Mouse (Mus musculus) frontal cortex, adult 2 months (tissue): ENCODE data around the gene Gm9936. TPM values are rescaled to one million over a fixed set of nuclear protein-coding genes. Genes with fewer than 3 reads are reported as not detected.
"Not testable (repeated sequence)": the region's sequence is repeated elsewhere in the genome, so short reads cannot be mapped to it uniquely, and the experiment has no call there.

ENCODE experiments used
- DNase-seq, 2 experiments: peaks; one replicate each; pipeline ENCODE4 v3.0.0; 2022; ENCODE audit warnings: low spot score in 1 of 2; ENCODE audit errors: extremely low spot score in 1 of 2
- polyA plus RNA-seq: library from polyadenylated mRNA; depleted of rRNA; stranded (reverse); fragments of >200 nt; gene quantifications from 2 replicates; pipeline ENCODE4 v1.2.3, GENCODE M21; 2012

Gm9936 gene
- polyA plus RNA-seq, 1 experiment = 0.40 TPM

DNA sequence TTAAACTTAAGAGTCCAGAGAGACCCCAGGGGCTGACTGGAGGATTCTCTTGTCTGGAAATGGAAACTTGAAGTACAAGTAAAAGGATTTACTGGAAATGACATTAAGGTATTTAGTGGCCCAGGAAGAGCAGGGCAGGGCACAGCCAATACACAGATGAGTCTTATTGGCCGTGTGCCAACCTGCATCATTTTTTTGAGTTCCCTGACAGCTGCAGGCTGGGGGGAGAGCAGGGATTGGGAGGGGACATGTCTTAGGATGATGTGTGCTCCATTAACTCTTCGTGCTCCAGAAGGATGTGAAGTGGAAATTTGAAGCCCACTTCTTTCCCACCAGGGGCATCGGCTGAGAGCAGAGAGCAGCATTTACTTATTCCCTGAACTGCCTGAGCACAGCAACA lies 16.3 kb downstream of the Gm9936 start:
- DNase-seq = not testable (repeated sequence)

DNA sequence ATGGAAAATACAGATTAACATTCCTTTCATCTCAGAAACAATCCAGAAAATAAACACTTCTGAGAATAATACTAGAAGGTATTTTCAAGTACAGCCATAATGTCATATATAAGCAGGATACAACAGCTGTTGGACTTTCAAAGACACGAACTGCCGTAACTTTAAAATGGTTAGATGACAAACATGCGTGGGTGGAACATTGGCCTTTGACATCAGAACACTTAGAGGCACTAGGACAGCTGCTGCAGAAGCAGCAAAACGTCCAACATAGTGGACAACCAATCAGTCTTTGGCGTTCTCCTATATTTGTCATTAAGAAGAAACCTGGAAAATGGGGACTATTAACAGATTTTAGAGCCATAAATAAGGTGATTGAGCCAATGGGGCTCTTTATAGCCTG lies 18.0 kb downstream of the Gm9936 start:
- not testable (repeated sequence) for DNase-seq

DNA sequence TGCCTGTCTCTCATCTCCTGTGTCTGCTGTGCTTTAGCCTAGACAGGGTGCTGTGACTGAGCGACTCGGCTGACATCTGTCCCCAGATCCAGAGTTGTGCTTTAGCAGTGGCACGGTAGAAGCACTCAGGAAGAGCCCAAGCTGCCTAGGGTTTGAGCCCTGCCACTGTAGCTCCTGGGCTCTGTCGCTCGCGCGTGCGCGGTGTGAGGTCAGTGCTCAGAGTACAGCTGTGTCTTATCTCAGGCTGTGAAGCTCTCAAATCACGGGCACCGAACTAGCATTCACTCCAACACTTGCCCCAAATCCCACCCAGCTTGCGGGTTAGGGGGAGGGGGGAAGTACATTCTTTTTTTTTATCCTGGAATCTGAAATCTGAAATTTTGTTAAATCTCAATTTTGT lies 21.6 kb downstream of the Gm9936 start:
- no peak for DNase-seq

DNA sequence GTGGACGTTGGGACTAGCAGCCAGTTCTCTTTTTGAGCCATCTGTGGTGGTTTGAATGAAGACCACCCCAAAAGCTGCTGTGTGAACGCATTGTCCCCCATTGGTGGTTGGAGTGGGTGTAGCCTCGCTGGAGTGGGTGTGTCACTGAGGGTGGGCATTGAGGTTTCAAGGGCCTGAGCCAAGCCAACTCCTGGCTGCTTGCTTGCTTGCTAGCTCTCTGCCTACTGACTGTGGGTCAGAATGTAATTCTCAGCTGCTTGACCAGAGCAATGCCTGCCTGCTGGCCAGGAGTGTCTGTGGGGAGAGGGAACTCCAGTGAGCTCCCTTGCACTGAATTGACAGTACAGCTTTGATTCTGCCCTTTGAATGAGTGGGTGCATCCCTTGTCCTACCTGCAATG lies 28.7 kb downstream of the Gm9936 start:
- DNase-seq = no peak

DNA sequence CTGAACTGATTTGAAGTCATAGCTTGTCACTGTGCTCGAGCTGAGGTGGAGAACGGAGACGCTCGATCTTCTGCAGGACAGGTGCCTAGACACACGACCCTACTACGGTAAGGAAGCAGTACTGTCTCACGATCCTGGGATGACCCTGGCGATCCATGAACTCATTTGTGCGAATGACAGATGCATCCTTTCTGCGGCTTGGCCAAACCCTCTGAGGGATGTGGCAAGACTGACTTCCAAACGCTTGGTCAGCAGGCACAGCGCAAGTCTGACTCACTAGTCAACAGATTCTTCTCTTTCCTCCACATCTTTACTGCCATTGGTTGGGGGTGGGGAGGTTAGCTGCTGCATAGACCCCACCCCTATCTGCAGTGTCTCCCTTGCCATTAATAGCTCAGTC lies 31.1 kb downstream of the Gm9936 start:
- DNase-seq = no peak

DNA sequence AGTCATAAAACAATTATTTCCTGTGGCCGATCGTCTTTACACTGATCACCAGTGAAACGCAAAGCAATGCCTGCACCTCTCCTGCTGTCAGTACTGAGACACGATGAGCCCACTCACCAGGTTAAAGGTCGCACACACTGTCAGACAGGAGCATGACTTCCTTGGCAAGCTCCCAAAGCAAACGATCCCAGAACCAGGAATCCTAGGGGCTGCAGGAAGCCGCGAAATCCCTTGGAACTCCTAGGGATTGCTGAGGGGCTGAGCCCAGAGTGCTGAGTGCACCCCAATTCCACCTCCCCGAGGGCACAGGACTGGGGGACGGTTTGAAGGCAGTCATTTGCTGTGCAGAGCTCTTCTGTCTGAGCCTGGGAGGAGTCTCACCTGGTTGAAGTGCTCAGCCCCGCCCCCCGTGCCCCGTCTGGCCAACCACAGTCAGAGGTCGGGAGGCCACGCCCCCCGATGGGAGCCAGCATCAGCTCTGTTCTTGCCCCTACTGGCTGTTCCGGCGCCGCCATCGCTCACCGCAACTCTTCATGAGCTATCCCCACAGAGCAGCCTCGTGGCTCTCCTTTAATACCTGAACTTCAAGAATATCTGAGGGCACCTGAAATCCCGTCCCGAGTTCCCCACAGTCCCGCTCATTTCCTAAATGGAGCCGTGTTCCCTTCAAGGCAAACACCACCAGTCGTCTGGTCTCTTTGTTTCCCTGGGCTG lies 32.3 kb downstream of the Gm9936 start:
- DNase-seq = peak in 1 of 2 experiments; percentile 52

DNA sequence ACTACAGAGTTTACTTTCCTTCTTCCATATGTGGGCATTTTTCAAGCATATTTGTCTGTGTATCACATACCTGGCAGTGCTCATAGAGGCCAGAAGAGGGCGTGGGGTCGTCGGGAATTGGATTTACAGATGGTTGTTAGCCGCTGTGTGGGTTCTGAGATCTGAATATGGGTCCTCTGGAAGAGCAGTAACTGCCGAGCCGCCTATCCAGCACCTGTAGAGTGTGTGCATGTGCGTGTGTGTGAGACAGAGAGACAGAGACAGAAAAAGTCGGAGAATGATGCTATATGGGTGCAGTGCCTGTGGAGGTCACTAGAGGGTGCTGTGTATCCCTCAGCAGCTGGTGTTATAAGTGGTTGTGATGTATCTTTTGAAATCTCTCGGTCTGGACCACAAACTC lies 34.3 kb downstream of the Gm9936 start:
- DNase-seq = peak; percentile 41 to 75

DNA sequence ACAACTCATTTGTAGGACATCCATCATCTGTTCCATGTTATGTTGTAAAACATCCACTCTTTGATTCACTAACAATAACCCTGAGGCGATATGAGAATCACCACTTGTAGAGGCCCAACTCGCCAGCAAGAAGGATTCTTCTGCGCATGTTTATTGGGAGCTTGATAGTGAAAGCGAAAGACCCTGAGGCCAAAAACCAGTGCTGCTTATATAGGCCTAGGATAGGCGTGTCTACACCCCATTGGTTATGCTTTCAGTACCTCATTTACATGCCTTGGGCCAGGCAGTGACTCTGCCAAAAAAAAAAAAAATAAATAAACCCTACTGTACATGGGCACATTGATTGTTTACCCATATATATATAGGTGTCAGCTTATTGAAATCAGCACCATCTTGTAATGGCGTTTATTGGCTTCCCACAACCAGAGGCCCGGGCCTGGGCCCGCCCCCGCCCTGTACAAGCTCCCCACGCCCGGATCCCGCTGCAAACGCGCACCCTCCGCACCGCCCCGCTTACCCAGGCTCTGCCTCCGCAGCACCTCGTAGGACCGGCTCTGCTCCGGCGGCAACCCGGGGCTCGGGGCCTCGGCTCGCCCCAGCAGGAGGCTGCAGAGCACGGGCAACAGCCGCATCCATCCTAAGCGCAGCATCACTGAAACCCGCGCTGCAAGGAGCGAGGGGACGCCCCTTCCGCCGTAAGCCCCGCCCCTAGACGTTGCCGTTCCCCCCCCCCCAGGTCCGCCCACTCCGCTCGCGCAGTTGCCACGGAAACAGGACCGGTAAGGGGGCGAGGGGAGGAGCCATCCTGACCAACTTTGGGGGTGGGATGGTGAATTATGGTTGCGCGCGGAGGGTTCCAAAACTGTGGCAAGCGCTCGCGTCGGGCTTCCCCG lies 35.4 kb downstream of the Gm9936 start, which contains the start of gene 1500011B03Rik:
TSS of gene 1500011B03Rik (minus strand) at position 673 of the 893 bp plus-strand sequence.
- peak in 1 of 2 experiments; percentile 83 for DNase-seq

DNA sequence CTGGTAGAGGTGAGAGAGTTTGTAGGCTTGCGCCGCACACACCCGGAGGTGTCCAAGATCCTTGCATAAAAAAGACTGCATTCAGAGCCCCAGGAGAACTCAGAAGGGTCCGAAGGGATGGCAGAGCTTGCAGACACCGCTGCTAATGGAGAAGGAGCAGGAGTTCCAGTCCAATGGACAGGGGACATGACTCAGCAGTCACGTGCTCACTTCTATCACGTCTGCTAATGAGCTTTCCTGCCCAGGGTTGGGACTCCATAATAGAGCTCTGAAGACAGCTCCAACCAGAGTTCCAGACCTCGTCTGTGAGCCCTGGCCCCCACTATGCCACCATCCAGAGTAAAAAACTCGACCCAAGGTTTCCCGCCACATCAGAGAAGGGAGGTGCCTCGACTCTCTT lies 40.4 kb downstream of the Gm9936 start:
- DNase-seq = no peak

DNA sequence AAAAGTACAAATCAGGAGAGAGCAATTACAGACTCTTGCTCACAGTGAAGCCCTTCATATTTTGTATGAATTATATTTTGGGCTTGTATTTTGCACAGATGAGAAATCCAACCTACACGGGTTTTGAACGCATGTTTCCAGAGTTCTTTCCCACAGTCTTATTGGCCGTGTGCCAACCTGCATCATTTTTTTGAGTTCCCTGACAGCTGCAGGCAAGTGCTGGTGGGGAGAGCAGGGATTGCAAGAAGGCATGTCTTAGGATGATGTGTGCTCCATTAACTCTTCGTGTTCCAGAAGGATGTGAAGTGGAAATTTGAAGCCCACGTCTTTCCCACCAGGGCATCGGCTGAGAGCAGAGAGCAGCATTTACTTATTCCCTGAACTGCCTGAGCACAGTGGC lies 41.9 kb downstream of the Gm9936 start:
- DNase-seq = no peak

DNA sequence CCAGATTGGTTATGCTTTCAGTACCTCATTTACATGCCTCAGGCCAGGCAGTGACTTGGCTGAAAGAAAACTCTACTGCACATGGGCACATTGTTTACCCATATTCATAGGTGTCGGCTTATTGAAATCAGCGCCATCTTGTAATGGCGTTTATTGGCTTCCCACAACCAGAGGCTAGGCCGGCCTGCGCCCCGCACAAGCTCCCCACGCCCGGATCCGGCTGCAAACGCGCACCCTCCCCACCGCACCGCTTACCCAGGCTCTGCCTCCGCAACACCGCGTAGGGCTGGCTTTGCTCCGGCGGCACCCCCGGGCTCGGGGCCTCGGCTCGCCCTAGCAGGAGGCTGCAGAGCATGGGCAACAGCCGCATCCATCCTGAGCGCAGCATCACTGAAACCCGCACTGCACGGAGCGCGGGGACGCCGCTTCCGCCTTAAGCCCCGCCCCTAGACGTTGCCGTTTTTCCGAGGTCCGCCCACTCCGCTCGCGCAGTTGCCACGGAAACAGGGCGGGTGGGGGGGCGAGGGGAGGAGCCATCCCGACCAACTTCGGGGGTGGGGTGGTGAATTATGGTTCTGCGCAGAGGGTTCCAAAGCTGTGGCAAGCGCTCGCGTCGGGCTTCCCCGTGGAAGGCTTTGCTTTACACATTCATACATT lies 44.8 kb downstream of the Gm9936 start:
- peak; percentile 67 to 92 for DNase-seq

DNA sequence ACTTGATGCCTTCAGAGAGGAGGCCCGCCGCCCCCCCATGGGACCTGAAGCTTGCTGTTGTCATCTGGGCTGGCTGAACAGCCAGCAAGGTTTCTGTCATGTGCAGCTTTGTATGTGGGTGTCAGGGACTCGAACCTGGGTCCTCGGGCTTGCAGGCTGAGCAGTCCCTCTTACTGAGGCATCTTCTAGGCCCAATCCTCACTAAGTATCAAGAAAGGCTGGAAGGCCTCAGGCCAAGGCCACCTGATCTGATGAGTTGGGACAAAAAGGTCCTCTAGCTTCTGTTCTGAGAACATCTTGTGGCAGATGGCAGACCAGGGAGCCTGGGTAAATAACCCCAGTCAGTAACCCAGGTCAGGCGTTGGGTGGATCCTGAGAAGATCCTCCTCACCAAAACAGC lies 48.7 kb downstream of the Gm9936 start:
- DNase-seq = no peak

DNA sequence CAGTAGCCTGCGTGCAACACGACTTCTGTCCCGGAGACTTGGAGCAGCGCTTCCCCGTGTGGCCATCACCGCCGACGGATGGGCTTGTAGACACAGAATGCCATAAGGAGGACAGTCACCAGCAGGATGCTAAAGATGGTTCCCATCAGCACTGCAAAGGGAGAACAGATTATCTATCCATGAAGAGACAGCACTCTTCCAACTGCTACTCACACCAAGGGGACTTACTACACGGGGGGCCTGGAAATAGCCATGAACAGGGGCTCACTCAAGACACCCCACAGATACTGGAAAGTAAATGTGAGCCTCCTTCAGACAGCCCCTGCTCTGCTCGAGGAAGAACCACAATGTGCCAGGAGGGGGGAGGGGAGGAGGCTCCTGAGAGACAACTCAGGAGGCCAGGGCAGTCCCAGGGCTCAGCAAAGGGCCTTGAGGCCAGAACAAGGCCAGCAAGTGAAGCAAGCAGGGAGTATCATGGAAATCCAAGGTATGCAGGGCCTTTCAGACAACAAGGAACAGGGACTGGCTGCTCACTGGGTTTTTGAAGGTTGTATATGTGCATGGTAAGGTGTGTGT lies 49.2 kb downstream of the Gm9936 start:
- no peak for DNase-seq

DNA sequence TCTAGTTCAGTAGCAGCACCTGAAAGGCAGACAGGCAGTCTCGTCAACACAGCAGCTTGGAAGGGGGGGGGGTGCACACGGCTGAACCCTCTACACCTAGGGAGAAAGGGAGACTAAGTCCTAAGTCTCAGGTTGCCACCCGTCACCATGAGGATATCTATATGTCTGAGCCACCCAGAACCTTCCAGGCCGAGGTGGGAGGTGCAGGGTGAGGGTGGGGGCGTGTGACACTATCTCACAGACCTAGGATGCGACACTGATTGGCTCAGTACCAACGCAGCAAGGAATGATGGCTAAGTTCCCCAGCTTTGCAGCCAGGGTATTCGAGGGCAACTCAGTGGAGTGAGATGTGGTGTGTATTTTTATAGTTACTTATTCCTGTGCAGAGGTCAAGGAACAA lies 50.1 kb downstream of the Gm9936 start:
- no peak for DNase-seq

DNA sequence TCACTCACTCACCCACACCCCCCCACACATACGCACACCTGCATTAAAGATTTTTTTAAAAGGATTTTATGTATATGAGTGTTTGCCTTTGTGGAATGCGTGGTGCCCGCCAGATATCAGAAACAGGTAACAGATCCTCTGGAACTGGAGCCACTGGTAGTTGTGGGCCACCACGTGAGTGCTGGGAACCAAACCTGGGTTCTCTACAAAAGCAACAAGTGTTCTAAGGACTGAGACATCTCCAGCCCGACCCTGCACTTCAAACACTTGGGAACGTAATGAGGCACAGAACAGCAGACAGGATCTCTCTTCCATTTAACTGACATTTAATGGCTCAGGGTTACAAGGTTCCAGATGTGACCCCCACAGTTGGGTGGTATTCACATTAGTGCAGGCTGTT lies 50.6 kb downstream of the Gm9936 start:
- no peak for DNase-seq

DNA sequence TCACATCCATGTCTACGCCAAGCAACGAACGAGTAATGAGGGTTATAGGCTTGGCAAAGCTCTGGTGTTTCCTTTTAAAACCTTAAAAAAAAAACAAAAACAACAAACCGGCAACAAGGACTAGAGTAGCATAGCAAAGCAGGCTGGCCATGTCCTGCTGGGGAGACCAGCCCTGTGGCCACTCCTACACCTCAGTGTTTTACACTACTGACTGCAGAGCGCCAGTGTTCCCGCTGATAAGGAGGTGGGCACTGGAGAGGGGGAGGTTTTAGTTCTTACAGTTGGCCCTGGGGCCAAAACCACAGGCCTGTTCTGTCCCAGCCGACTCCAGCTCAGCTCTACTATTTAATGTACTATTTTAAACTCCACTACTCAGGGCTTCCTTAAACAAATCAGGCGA lies 51.0 kb downstream of the Gm9936 start:
- DNase-seq = no peak

DNA sequence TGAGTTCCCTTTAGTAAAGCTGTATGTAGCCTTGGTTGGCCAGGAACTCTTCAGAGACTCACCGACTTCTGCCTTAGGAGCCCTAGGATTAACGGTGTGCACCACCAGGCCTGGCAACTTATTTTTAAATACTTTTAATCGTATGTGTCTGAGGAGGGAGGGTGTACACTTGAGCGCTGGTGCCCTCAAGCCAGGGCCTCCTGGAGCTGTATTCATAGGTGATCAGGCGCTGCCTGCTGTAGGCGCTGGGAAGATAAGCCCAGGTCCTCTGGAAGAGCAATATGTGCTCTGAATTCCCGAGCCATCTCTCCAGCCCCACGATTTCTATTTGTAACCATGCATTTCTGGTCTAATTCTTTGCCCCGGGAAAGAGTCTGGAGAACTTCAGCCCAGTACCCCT lies 51.4 kb downstream of the Gm9936 start:
- DNase-seq = no peak

DNA sequence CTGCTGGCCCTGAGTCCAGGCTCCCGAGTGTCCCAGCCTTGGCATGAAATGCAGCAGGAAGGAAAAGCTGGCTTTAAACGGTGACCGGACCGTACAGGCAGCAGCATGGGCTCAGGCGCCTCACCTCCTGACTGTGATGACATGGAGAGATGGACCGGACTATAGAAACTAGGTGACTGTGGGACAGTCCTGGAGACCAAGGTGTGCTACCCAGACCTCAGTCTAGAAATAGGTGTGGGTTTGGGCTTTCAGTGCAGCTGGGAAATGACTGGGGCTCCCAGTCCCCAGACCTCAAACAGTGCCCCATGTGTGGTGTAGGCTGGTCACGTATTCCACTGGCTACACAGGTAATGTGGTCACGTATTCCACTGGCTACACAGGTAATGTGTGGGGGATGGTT lies 51.8 kb downstream of the Gm9936 start:
- no peak for DNase-seq
